Comparison of ENCODE assay signal across 8 mouse cellular contexts in the genomic region with DNA sequence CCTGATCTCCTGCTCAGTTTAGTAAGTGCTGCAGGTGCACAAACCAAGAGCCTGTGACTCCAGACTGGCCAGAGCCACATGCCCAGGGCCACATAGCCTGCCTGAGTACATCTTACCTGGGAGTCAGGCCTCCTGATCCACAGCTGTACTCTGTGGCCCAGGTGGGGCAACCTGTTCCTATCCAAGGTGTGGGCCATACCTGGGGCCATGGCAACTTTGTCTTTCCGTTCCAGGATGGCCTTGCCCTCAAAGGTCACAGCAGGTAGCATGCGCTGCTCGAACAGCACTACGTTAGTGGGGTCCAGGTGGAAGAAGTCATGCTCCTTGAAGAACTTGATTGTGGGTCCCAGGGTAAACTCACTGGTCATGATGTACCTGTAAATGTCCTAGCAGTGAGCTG. TPM values are rescaled to one million over a fixed set of nuclear protein-coding genes. Genes with fewer than 3 reads are reported as not detected.
DNase-seq lines count a peak whose midpoint lies in the region; ATAC-seq and TF ChIP-seq lines count a peak whose summit lies in the region.

No protein-coding gene starts in this region.

- ATAC-seq in lung, embryonic 16.5 days (ENCODE audit: low read depth) = no peak
- ATAC-seq in hindbrain, embryonic 15.5 days (ENCODE audit: low FRiP score, low read depth) = no peak
- no peak for ATAC-seq in neural tube, embryonic 14.5 days (ENCODE audit: low read depth)
- no peak for ATAC-seq in megakaryocyte-erythroid progenitor cell, adult 5-6 weeks (replicated peaks; ENCODE audit: low FRiP score, low TSS enrichment, poor library complexity, severe bottlenecking)

- H3K9ac ChIP-seq in lung, embryonic 16.5 days (ENCODE audit: low read length) = no peak overlapping the region
- H3K9ac ChIP-seq in hindbrain, embryonic 15.5 days = no peak overlapping the region
- no peak overlapping the region for H3K9ac ChIP-seq in neural tube, embryonic 14.5 days (replicated peaks; ENCODE audit: low read depth, low read length)

- DNase-seq in gastrocnemius, adult 2 months = no peak
- DNase-seq in gastrocnemius, postnatal 10 days = no peak
- no peak for DNase-seq in lung, adult 18-20 months
- DNase-seq in right cerebral cortex, postnatal 36 days (ENCODE audit: low spot score in 2 of 2) = no peak

- peaks cover 9% of the 10 kb centered on the region for H3K27me3 ChIP-seq in lung, embryonic 16.5 days (ENCODE audit: control insufficient read depth, insufficient read depth, low read depth, low read length)
- peaks cover 33% of the 10 kb centered on the region for H3K27me3 ChIP-seq in hindbrain, embryonic 15.5 days
- H3K27me3 ChIP-seq in neural tube, embryonic 14.5 days (ENCODE audit: control insufficient read depth, insufficient read depth, low read length) = peaks cover 17% of the 10 kb centered on the region

- H3K27ac ChIP-seq in gastrocnemius, adult 2 months = no peak overlapping the region
- no peak overlapping the region for H3K27ac ChIP-seq in lung, embryonic 16.5 days (ENCODE audit: low read length)
- no peak overlapping the region for H3K27ac ChIP-seq in hindbrain, embryonic 15.5 days (replicated peaks)
- H3K27ac ChIP-seq in neural tube, embryonic 14.5 days (ENCODE audit: low read depth, low read length) = no peak overlapping the region

- H3K4me1 ChIP-seq in lung, embryonic 16.5 days (replicated peaks; ENCODE audit: control insufficient read depth, insufficient read depth, low read length) = peaks cover 11% of the 10 kb centered on the region
- H3K4me1 ChIP-seq in hindbrain, embryonic 15.5 days (replicated peaks) = peaks cover 12% of the 10 kb centered on the region
- H3K4me1 ChIP-seq in neural tube, embryonic 14.5 days (ENCODE audit: control insufficient read depth, insufficient read depth, low read length) = 0 out of 2 replicates have a peak, but pooled peaks cover 4% of the 10 kb centered on the region

- intact Hi-C loops in gastrocnemius, adult 2 months (cut with DNase I) = no loop called here

- no peaks in the 10 kb centered on the region for H3K9me3 ChIP-seq in lung, embryonic 16.5 days (ENCODE audit: control insufficient read depth, low read length)
- H3K9me3 ChIP-seq in hindbrain, embryonic 15.5 days = no peaks in the 10 kb centered on the region
- no peaks in the 10 kb centered on the region for H3K9me3 ChIP-seq in neural tube, embryonic 14.5 days (ENCODE audit: control insufficient read depth, low read length)

- TF ChIP-seq CTCF in gastrocnemius, adult 2 months (IDR thresholded peaks at IDR 0.05) = no peak

- 84% methylated on average over 4 of the region's 4 CpGs for WGBS in lung, embryonic 16.5 days
- WGBS in hindbrain, embryonic 15.5 days = 90% methylated on average over 4 of the region's 4 CpGs
- 87% methylated on average over 4 of the region's 4 CpGs for WGBS in neural tube, embryonic 14.5 days

- H3K36me3 ChIP-seq in lung, embryonic 16.5 days (ENCODE audit: control insufficient read depth, insufficient read depth, low read length) = peaks cover 2% of the 10 kb centered on the region; the same call in 1 of the 2 replicates
- H3K36me3 ChIP-seq in hindbrain, embryonic 15.5 days = no peaks in the 10 kb centered on the region
- H3K36me3 ChIP-seq in neural tube, embryonic 14.5 days (ENCODE audit: control insufficient read depth, insufficient read depth, low read length) = no peaks in the 10 kb centered on the region

- H3K4me3 ChIP-seq in gastrocnemius, adult 2 months = peak overlapping the region; percentile 90
- peak overlapping the region; percentile 61 for H3K4me3 ChIP-seq in lung, embryonic 16.5 days (ENCODE audit: low read length)
- no peak overlapping the region for H3K4me3 ChIP-seq in hindbrain, embryonic 15.5 days
- no peak overlapping the region for H3K4me3 ChIP-seq in neural tube, embryonic 14.5 days (ENCODE audit: low read depth, low read length)

- peak overlapping the region; percentile 88 for H3K4me2 ChIP-seq in lung, embryonic 16.5 days (ENCODE audit: low read depth, low read length)
- H3K4me2 ChIP-seq in hindbrain, embryonic 15.5 days = peak overlapping the region; percentile 99; the same call in 1 of the 2 replicates
- H3K4me2 ChIP-seq in neural tube, embryonic 14.5 days (ENCODE audit: low read depth, low read length) = peak overlapping the region; percentile 99; the same call in 1 of the 2 replicates

RNA-seq across cellular contexts. Expression of a gene that starts 1.2 kb away (rescaled TPM):
- 1 to 10 TPM; 4.3 to 5.4 TPM for total RNA-seq in gastrocnemius, adult 2 months (2021)
- total RNA-seq in gastrocnemius, postnatal 10 days (2021) = 1 to 10 TPM; 9.0 to 9.8 TPM
- polyA plus RNA-seq in lung, embryonic 16.5 days (2015; fragmentation: Nextera tagmentation; extraction: Ambion mirVana) = 18.8 and 20.2 TPM in 2 replicates
- polyA plus RNA-seq in hindbrain, embryonic 15.5 days (2015; fragmentation: Nextera tagmentation; extraction: Ambion mirVana) = 5.1 and 6.4 TPM in 2 replicates
- polyA plus RNA-seq in neural tube, embryonic 14.5 days (2014; fragmentation: Nextera tagmentation; extraction: Ambion mirVana) = 4.6 and 5.2 TPM in 2 replicates
- 9.7 and 12.7 TPM in 2 replicates for total RNA-seq in megakaryocyte-erythroid progenitor cell, adult 5-6 weeks (2014; fragmentation: Nextera tagmentation)
- total RNA-seq in megakaryocyte-erythroid progenitor cell, adult 5-6 weeks (2017) = 2.0 and 2.5 TPM in 2 replicates

RNA-seq across cellular contexts. Expression of a gene that starts 7.8 kb away (rescaled TPM):
- not detected for total RNA-seq in gastrocnemius, adult 2 months (2021)
- 1 to 10 TPM; 2.1 to 3.7 TPM for total RNA-seq in gastrocnemius, postnatal 10 days (2021)
- 39.0 and 39.3 TPM in 2 replicates for polyA plus RNA-seq in lung, embryonic 16.5 days (2015; fragmentation: Nextera tagmentation; extraction: Ambion mirVana)
- polyA plus RNA-seq in hindbrain, embryonic 15.5 days (2015; fragmentation: Nextera tagmentation; extraction: Ambion mirVana) = 11.8 and 13.8 TPM in 2 replicates
- polyA plus RNA-seq in neural tube, embryonic 14.5 days (2014; fragmentation: Nextera tagmentation; extraction: Ambion mirVana) = 6.9 and 7.8 TPM in 2 replicates
- 18.4 and 19.0 TPM in 2 replicates for total RNA-seq in megakaryocyte-erythroid progenitor cell, adult 5-6 weeks (2014; fragmentation: Nextera tagmentation)
- total RNA-seq in megakaryocyte-erythroid progenitor cell, adult 5-6 weeks (2017) = 4.9 and 7.1 TPM in 2 replicates

RNA-seq across cellular contexts. Expression of a gene that starts 8.2 kb away (rescaled TPM):
- total RNA-seq in gastrocnemius, adult 2 months (2021) = 10 to 100 TPM; 14.0 to 16.5 TPM
- 1 to 10 TPM; 7.9 to 9.5 TPM for total RNA-seq in gastrocnemius, postnatal 10 days (2021)
- polyA plus RNA-seq in lung, embryonic 16.5 days (2015; fragmentation: Nextera tagmentation; extraction: Ambion mirVana) = 15.9 and 18.9 TPM in 2 replicates
- polyA plus RNA-seq in hindbrain, embryonic 15.5 days (2015; fragmentation: Nextera tagmentation; extraction: Ambion mirVana) = 24.4 and 24.9 TPM in 2 replicates
- 23.9 and 27.1 TPM in 2 replicates for polyA plus RNA-seq in neural tube, embryonic 14.5 days (2014; fragmentation: Nextera tagmentation; extraction: Ambion mirVana)
- 9.5 and 16.6 TPM in 2 replicates for total RNA-seq in megakaryocyte-erythroid progenitor cell, adult 5-6 weeks (2014; fragmentation: Nextera tagmentation)
- total RNA-seq in megakaryocyte-erythroid progenitor cell, adult 5-6 weeks (2017) = 22.0 and 59.0 TPM in 2 replicates

RNA-seq across cellular contexts. Expression of a gene that starts 31.4 kb away (rescaled TPM):
- 1 to 10 TPM; 6.5 to 8.8 TPM for total RNA-seq in gastrocnemius, adult 2 months (2021)
- 10 to 100 TPM; 29.9 to 30.5 TPM for total RNA-seq in gastrocnemius, postnatal 10 days (2021)
- polyA plus RNA-seq in lung, embryonic 16.5 days (2015; fragmentation: Nextera tagmentation; extraction: Ambion mirVana) = 3.6 and 4.8 TPM in 2 replicates
- 3.7 and 7.0 TPM in 2 replicates for polyA plus RNA-seq in hindbrain, embryonic 15.5 days (2015; fragmentation: Nextera tagmentation; extraction: Ambion mirVana)
- 1.6 and 10.6 TPM in 2 replicates for polyA plus RNA-seq in neural tube, embryonic 14.5 days (2014; fragmentation: Nextera tagmentation; extraction: Ambion mirVana)
- not detected in 2 replicates for total RNA-seq in megakaryocyte-erythroid progenitor cell, adult 5-6 weeks (2014; fragmentation: Nextera tagmentation)
- total RNA-seq in megakaryocyte-erythroid progenitor cell, adult 5-6 weeks (2017) = not detected in 2 replicates

RNA-seq across cellular contexts. Expression of a gene that starts 32.2 kb away (rescaled TPM):
- 10 to 100 TPM; 12.9 to 16.0 TPM for total RNA-seq in gastrocnemius, adult 2 months (2021)
- 10 to 100 TPM; 21.0 to 25.2 TPM for total RNA-seq in gastrocnemius, postnatal 10 days (2021)
- polyA plus RNA-seq in lung, embryonic 16.5 days (2015; fragmentation: Nextera tagmentation; extraction: Ambion mirVana) = 47.8 and 57.4 TPM in 2 replicates
- polyA plus RNA-seq in hindbrain, embryonic 15.5 days (2015; fragmentation: Nextera tagmentation; extraction: Ambion mirVana) = 43.6 and 45.2 TPM in 2 replicates
- polyA plus RNA-seq in neural tube, embryonic 14.5 days (2014; fragmentation: Nextera tagmentation; extraction: Ambion mirVana) = 59.9 and 85.5 TPM in 2 replicates
- 37.1 and 38.9 TPM in 2 replicates for total RNA-seq in megakaryocyte-erythroid progenitor cell, adult 5-6 weeks (2014; fragmentation: Nextera tagmentation)
- total RNA-seq in megakaryocyte-erythroid progenitor cell, adult 5-6 weeks (2017) = 31.8 and 82.7 TPM in 2 replicates

Comparison
In these comparisons a context has a peak if more than half of its experiments do, and no peak if none do; other contexts are left out.
1. H3K4me3 ChIP-seq: peak in gastrocnemius, adult 2 months (single experiment) and lung, embryonic 16.5 days (single experiment); none in hindbrain, embryonic 15.5 days (single experiment) and neural tube, embryonic 14.5 days (single experiment).
2. Peak in every context shown above with its lines, with median percentiles within 50 percentile points of each other: H3K4me2 ChIP-seq.